Mouse (Mus musculus) erythroblast, embryonic 14.5 days (primary cell): Measurements from ENCODE around the gene Mrpl32.

Experiments used
- GATA1 ChIP-seq: IDR thresholded peaks from 2 replicates; pipeline ENCODE4 v1.6.1; 2012; ENCODE audit warnings: low read length, inconsistent platforms, mixed read lengths
- TAL1 ChIP-seq: IDR thresholded peaks from 3 replicates; pipeline ENCODE4 v1.6.1; 2012; ENCODE audit warnings: low read length, inconsistent platforms, mixed read lengths

DNA sequence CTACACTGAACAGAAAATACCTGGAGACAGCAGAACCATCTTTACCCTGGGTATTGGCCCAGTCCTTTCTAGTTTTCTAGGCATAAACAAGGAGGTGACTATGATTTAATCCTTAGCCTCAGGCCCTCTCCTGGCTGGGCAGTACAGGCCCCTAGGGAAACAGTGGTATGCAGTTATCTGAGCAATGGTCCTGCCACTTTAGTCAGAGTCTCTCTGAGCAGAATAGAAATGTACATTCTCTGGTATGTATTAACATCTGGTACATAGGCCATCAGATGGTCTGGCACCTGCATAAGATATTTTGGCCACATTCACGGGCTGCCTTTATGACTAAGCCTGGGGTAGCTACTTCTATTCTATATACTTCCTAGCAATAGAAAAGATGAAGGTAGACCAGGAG lies 51.6 kb downstream of the Mrpl32 start:
- TF ChIP-seq TAL1, result no peak
- TF ChIP-seq GATA1, result no peak
